Mouse (Mus musculus): ENCODE data around the gene Fads6. TPM values are rescaled to one million over a fixed set of nuclear protein-coding genes. Genes with fewer than 3 reads are reported as not detected.

Fads6 gene
- polyA plus RNA-seq, 1 experiment: 1.1 TPM

GRCm38 (mm10) chr11:115336115-115336514, 38.7 kb upstream of the Fads6 start:
- DNase-seq (ENCODE audit: low read depth in 1 of 2, low spot score in 2 of 2): no peak
- TF ChIP-seq CTCF (IDR thresholded peaks at IDR 0.05; ENCODE audit: extremely low read depth, insufficient read depth, insufficient read length, insufficient replicate concordance) (no peak), POLR2A (IDR thresholded peaks at IDR 0.05; ENCODE audit: low read depth, low read length) (no peak)
- H3K4me1 ChIP-seq (ENCODE audit: control insufficient read depth, insufficient read depth, insufficient read length): 0 out of 2 replicates have a peak, but pooled peaks cover 6% of the 10 kb centered on the region
- H3K4me3 ChIP-seq (ENCODE audit: extremely low read depth, insufficient read depth, insufficient read length): no peak overlapping the region
- H3K27ac ChIP-seq (ENCODE audit: insufficient read depth, low read length): no peak overlapping the region
- H3K27me3 ChIP-seq (ENCODE audit: control insufficient read depth, insufficient read depth, low read length): peaks cover 4% of the 10 kb centered on the region; the same call in 1 of the 2 replicates
- 22% methylated on average over 6 of the region's 6 CpGs for WGBS
- no peaks in the 10 kb centered on the region for H3K36me3 ChIP-seq (ENCODE audit: control insufficient read depth, insufficient read depth, low read length)

- Histone ChIP-seq H3K36me3 (ENCODE audit: control insufficient read depth, insufficient read depth, low read length) (no peaks in the 10 kb centered on the region), H3K27ac (ENCODE audit: insufficient read depth, low read length) (no peak overlapping the region), H3K4me3 (ENCODE audit: extremely low read depth, insufficient read depth, insufficient read length) (no peak overlapping the region), H3K27me3 (ENCODE audit: control insufficient read depth, insufficient read depth, low read length) (peaks cover 4% of the 10 kb centered on the region; the same call in 1 of the 2 replicates), H3K4me1 (ENCODE audit: control insufficient read depth, insufficient read depth, insufficient read length) (0 out of 2 replicates have a peak, but pooled peaks cover 6% of the 10 kb centered on the region)
- WGBS: 53% methylated on average over 12 of the region's 12 CpGs
- DNase-seq (ENCODE audit: low read depth in 1 of 2, low spot score in 2 of 2): no peak
- TF ChIP-seq CTCF (IDR thresholded peaks at IDR 0.05; ENCODE audit: extremely low read depth, insufficient read depth, insufficient read length, insufficient replicate concordance) (no peak), POLR2A (IDR thresholded peaks at IDR 0.05; ENCODE audit: low read depth, low read length) (no peak)
These were observed 37.8 kb upstream of the Fads6 start for GRCm38 (mm10) chr11:115335223-115335622.

DNA sequence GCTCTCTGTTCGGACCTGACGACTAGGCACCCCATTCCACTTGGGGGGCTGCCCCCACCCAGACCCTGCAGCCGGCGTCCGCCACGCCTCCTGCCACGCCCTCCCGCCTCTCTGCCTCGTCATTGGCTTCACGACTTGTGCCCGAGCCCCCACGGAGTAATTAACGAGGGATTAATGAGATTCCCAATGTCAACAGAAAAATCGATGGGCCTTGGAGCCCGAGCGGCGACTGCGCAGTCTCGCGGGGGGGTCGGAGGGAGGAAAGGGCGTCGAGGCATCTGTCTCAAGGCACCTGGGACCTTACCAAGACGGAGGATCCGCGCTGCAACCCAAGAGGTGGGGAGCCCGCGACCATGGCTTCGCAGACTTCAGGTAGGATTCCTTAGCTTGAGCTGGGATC, 37.1 kb upstream of the Fads6 start, which contains the start of gene Otop3:
TSS of gene Otop3 (plus strand) at position 201 of the 400 bp plus-strand sequence.
- peaks cover 4% of the 10 kb centered on the region; the same call in 1 of the 2 replicates for H3K27me3 ChIP-seq (ENCODE audit: control insufficient read depth, insufficient read depth, low read length)
- no peak within 1 kb of the TSS for H3K27ac ChIP-seq (ENCODE audit: insufficient read depth, low read length)
- 12% methylated on average over 29 of the region's 29 CpGs for WGBS
- TF ChIP-seq POLR2A (IDR thresholded peaks at IDR 0.05; ENCODE audit: low read depth, low read length) (no peak), CTCF (IDR thresholded peaks at IDR 0.05; ENCODE audit: extremely low read depth, insufficient read depth, insufficient read length, insufficient replicate concordance) (no peak)
- H3K36me3 ChIP-seq (ENCODE audit: control insufficient read depth, insufficient read depth, low read length): no peaks in the 10 kb centered on the region
- no peak within 1 kb of the TSS for H3K4me3 ChIP-seq (ENCODE audit: extremely low read depth, insufficient read depth, insufficient read length)
- DNase-seq (ENCODE audit: low read depth in 1 of 2, low spot score in 2 of 2): no peak
- 0 out of 2 replicates have a peak, but pooled peaks cover 6% of the 10 kb centered on the region for H3K4me1 ChIP-seq (ENCODE audit: control insufficient read depth, insufficient read depth, insufficient read length)

DNA sequence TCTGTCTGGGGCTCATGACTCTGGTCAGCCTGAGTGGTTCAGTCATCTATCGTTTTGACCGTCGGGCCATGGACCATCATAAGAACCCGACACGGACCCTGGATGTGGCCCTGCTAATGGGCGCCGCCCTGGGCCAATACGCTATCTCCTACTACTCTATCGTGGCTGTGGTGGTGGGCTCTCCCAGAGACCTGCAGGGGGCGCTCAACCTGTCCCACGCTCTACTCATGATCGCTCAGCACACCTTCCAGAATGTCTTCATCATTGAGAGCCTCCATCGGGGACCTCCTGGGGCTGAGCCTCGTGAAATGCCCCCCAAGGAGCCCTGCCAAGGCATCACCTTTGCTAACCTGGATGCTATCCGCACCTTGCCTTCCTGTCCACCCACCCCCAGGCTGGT, 31.9 kb upstream of the Fads6 start:
- H3K27me3 ChIP-seq (ENCODE audit: control insufficient read depth, insufficient read depth, low read length): no peaks in the 10 kb centered on the region
- no peak overlapping the region for H3K27ac ChIP-seq (ENCODE audit: insufficient read depth, low read length)
- no peaks in the 10 kb centered on the region for H3K4me1 ChIP-seq (ENCODE audit: control insufficient read depth, insufficient read depth, insufficient read length)
- no peaks in the 10 kb centered on the region for H3K36me3 ChIP-seq (ENCODE audit: control insufficient read depth, insufficient read depth, low read length)
- WGBS: 72% methylated on average over 15 of the region's 15 CpGs
- DNase-seq (ENCODE audit: low read depth in 1 of 2, low spot score in 2 of 2): no peak
- H3K4me3 ChIP-seq (ENCODE audit: extremely low read depth, insufficient read depth, insufficient read length): no peak overlapping the region
- TF ChIP-seq CTCF (IDR thresholded peaks at IDR 0.05; ENCODE audit: extremely low read depth, insufficient read depth, insufficient read length, insufficient replicate concordance): 0 out of 2 replicates have a peak, but pooled peaks have one; percentile 3
- no peak for TF ChIP-seq POLR2A (IDR thresholded peaks at IDR 0.05; ENCODE audit: low read depth, low read length)

DNA sequence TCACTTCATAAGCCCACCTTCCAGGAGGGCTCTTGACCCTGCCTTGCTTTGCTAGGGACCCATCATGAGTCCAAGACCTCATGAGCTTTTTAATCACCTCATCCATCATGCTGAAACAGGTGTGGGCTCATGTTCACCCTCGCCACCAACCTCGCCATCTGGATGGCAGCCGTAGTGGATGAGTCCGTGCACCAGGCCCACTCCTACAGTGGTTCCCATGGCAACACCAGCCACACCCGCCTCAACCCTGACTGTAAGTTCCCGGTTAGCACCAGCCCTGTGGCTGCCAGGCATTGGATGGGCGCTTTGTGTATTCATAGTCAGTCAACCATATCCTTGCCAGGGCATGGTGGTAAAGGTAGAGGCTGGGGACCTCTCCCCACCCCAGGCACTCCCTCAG, 29.3 kb upstream of the Fads6 start:
- Histone ChIP-seq H3K36me3 (ENCODE audit: control insufficient read depth, insufficient read depth, low read length) (no peaks in the 10 kb centered on the region), H3K4me3 (ENCODE audit: extremely low read depth, insufficient read depth, insufficient read length) (no peak overlapping the region), H3K27me3 (ENCODE audit: control insufficient read depth, insufficient read depth, low read length) (peaks cover 11% of the 10 kb centered on the region), H3K4me1 (ENCODE audit: control insufficient read depth, insufficient read depth, insufficient read length) (no peaks in the 10 kb centered on the region), H3K27ac (ENCODE audit: insufficient read depth, low read length) (no peak overlapping the region)
- TF ChIP-seq POLR2A (IDR thresholded peaks at IDR 0.05; ENCODE audit: low read depth, low read length) (no peak), CTCF (IDR thresholded peaks at IDR 0.05; ENCODE audit: extremely low read depth, insufficient read depth, insufficient read length, insufficient replicate concordance) (no peak)
- DNase-seq (ENCODE audit: low read depth in 1 of 2, low spot score in 2 of 2): no peak
- 63% methylated on average over 7 of the region's 7 CpGs for WGBS

GRCm38 (mm10) chr11:115323354-115323753, 25.9 kb upstream of the Fads6 start:
- H3K4me3 ChIP-seq (ENCODE audit: extremely low read depth, insufficient read depth, insufficient read length): no peak overlapping the region
- TF ChIP-seq POLR2A (IDR thresholded peaks at IDR 0.05; ENCODE audit: low read depth, low read length): no peak
- no peaks in the 10 kb centered on the region for H3K36me3 ChIP-seq (ENCODE audit: control insufficient read depth, insufficient read depth, low read length)
- 19% methylated on average over 32 of the region's 32 CpGs for WGBS
- H3K27ac ChIP-seq (ENCODE audit: insufficient read depth, low read length): no peak overlapping the region
- peaks cover 17% of the 10 kb centered on the region for H3K27me3 ChIP-seq (ENCODE audit: control insufficient read depth, insufficient read depth, low read length)
- no peaks in the 10 kb centered on the region for H3K4me1 ChIP-seq (ENCODE audit: control insufficient read depth, insufficient read depth, insufficient read length)
- no peak for DNase-seq (ENCODE audit: low read depth in 1 of 2, low spot score in 2 of 2)

DNA sequence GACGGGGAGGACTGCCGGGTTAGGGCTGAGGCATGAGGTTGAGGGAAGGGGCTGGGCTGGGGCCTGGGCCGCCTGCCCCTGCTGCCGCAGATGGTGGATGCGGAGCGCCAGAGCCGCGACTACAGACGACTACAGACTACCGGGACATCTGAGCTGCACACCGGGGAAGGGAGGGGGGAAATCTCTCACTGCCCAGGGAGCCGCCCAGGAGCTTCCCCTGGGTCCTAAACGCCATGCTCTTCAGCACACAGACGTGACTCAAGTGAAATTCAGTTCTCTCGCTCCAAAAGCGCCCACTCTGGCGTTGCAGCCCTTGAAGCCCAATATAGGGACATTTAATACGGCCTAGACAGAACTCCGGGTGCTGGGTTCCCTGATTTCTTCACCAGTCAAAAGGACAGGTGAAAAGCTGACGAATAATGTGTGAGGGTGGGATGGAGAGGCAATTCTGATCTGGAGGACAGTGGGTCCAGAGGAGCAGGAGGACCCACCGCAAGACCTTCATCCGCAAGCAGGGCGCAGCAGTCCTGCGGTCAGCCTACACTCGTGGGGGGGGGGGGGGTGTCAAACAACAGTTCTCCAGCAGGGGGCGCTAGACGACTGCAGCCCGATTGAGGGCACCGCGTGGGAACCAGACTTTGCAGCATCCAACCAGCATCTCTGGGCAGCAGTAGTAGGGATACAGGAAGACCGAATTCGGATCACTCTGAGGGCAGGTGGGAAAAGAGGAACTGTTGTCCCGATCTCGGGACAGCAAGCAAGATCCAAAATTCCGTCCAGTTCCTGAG, 24.6 kb upstream of the Fads6 start, which contains the start of gene Ush1g:
TSS of gene Ush1g (minus strand) at position 136 of the 788 bp plus-strand sequence.
- peak in 1 of 2 experiments; percentile 9 for DNase-seq (ENCODE audit: low read depth in 1 of 2, low spot score in 2 of 2)
- no peaks in the 10 kb centered on the region for H3K36me3 ChIP-seq (ENCODE audit: control insufficient read depth, insufficient read depth, low read length)
- no peak within 1 kb of the TSS for H3K27ac ChIP-seq (ENCODE audit: insufficient read depth, low read length)
- TF ChIP-seq POLR2A (IDR thresholded peaks at IDR 0.05; ENCODE audit: low read depth, low read length) (no peak), CTCF (IDR thresholded peaks at IDR 0.05; ENCODE audit: extremely low read depth, insufficient read depth, insufficient read length, insufficient replicate concordance) (peak; percentile 84; the same call in 1 of the 2 replicates)
- peaks cover 20% of the 10 kb centered on the region for H3K27me3 ChIP-seq (ENCODE audit: control insufficient read depth, insufficient read depth, low read length)
- no peaks in the 10 kb centered on the region for H3K4me1 ChIP-seq (ENCODE audit: control insufficient read depth, insufficient read depth, insufficient read length)
- H3K4me3 ChIP-seq (ENCODE audit: extremely low read depth, insufficient read depth, insufficient read length): peak within 1 kb of the TSS; percentile 6; the same call in 1 of the 2 replicates
- 5% methylated on average over 35 of the region's 35 CpGs for WGBS

Data from spleen, adult 2 months (tissue).